Mouse (Mus musculus) midbrain, embryonic 16.5 days (tissue): Measurements from ENCODE around the gene Hist1h4d. TPM values are rescaled to one million over a fixed set of nuclear protein-coding genes. Genes with fewer than 3 reads are reported as not detected.
"Not testable (repeated sequence)": the region's sequence is repeated elsewhere in the genome, so short reads cannot be mapped to it uniquely, and the experiment has no call there.

Source experiments
- ATAC-seq: fragments of 200-750 bp; cut with Nextera tagmentation; 2 replicates; pipeline ENCODE4 v1.8.0; 2017; ENCODE audit warnings: moderate TSS enrichment
- H3K27ac ChIP-seq: fragments of 300-500 bp; sonication (generic); 2 replicates; pipeline ENCODE4 v1.5.1; 2014; ENCODE audit warnings: mild to moderate bottlenecking, low read length, mixed read lengths
- H3K27me3 ChIP-seq: fragments of 300-500 bp; sonication (generic); 2 replicates; pipeline ENCODE4 v1.6.1; 2014; ENCODE audit warnings: low read depth, low read length, mixed read lengths; ENCODE audit not compliant: control insufficient read depth, insufficient read depth
- H3K36me3 ChIP-seq: fragments of 300-500 bp; sonication (generic); 2 replicates; pipeline ENCODE4 v1.6.1; 2014; ENCODE audit warnings: mild to moderate bottlenecking, low read length, moderate library complexity, mixed read lengths; ENCODE audit not compliant: control insufficient read depth, insufficient read depth
- H3K4me1 ChIP-seq: fragments of 300-500 bp; sonication (generic); 2 replicates; pipeline ENCODE4 v1.6.1; 2014; ENCODE audit warnings: mild to moderate bottlenecking, low read length, mixed read lengths; ENCODE audit not compliant: control insufficient read depth, insufficient read depth
- H3K4me2 ChIP-seq: fragments of 300-500 bp; sonication (generic); 2 replicates; pipeline ENCODE4 v1.6.1; 2014; ENCODE audit warnings: mild to moderate bottlenecking, low read length, mixed read lengths
- H3K4me3 ChIP-seq: fragments of 300-500 bp; sonication (generic); 2 replicates; pipeline ENCODE4 v1.5.1; 2014; ENCODE audit warnings: low read depth, mild to moderate bottlenecking, low read length, moderate library complexity, mixed read lengths
- H3K9ac ChIP-seq: fragments of 300-500 bp; sonication (generic); 2 replicates; pipeline ENCODE4 v1.6.1; 2014; ENCODE audit warnings: low read depth, low read length, mixed read lengths
- H3K9me3 ChIP-seq: fragments of 300-500 bp; sonication (generic); replicated peaks from 2 replicates; pipeline ENCODE4 v1.6.1; 2014; ENCODE audit warnings: mild to moderate bottlenecking, low read length, mixed read lengths; ENCODE audit not compliant: control insufficient read depth, poor library complexity, severe bottlenecking
- WGBS: fragments of 180-500 bp; shearing (Covaris S2); extraction: QIAGEN DNeasy Blood & Tissue Kit; methylation state at CpG from one replicate; pipeline ENCODE4 v1.1.7; 2014; 5-methylcytosine and 5-hydroxymethylcytosine counted together
- polyA plus RNA-seq: library from polyadenylated mRNA; unstranded; fragments of >200 nt; fragmentation: Nextera tagmentation; extraction: Ambion mirVana; gene quantifications from 2 replicates; pipeline ENCODE4 v1.2.1, GENCODE M21; 2015

The Hist1h4d gene
- polyA plus RNA-seq, 1 experiment from 2014 or later: 21.8 TPM

DNA sequence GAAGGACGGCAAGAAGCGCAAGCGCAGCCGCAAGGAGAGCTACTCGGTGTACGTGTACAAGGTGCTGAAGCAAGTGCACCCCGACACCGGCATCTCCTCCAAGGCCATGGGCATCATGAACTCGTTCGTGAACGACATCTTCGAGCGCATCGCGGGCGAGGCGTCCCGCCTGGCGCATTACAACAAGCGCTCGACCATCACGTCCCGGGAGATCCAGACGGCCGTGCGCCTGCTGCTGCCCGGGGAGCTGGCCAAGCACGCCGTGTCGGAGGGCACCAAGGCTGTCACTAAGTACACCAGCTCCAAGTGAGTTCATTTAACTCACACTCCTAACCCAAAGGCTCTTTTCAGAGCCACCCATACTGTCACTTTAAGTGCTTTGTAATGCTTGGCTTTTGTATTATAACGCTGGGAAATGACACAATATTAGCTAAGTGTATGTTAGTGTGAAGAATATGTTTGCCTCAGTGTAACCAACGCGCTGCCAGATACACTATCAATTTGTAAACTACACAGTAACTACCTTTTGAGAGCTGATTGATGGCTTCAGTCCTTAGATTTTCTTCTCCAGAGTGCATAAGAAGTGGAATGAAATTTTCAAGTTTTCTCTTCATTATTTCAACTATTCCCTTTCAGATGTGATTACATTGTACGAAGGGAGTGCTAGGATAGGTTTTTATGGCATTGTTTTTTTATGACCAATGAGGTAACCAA is 9.7 kb upstream of the Hist1h4d start:
- H3K4me1 ChIP-seq: peaks cover 29% of the 10 kb centered on the region
- H3K4me3 ChIP-seq: peak overlapping the region; percentile 43
- H3K4me2 ChIP-seq: peak overlapping the region; percentile 73
- not testable (repeated sequence) for ATAC-seq, H3K36me3 ChIP-seq, H3K9me3 ChIP-seq, H3K27me3 ChIP-seq
- peak overlapping the region; percentile 60 for H3K9ac ChIP-seq
- 0% methylated on average over 12 of the region's 34 CpGs for WGBS
- peak overlapping the region; percentile 93 for H3K27ac ChIP-seq

- peak overlapping the region; percentile 93 for H3K27ac ChIP-seq
- WGBS: 42% methylated on average over 2 of the region's 2 CpGs
- H3K36me3 ChIP-seq: no peaks in the 10 kb centered on the region
- H3K4me2 ChIP-seq: peak overlapping the region; percentile 73
- H3K4me3 ChIP-seq: peak overlapping the region; percentile 43
- H3K9me3 ChIP-seq: no peaks in the 10 kb centered on the region
- no peak for ATAC-seq
- H3K9ac ChIP-seq: peak overlapping the region; percentile 60; the same call in 1 of the 2 replicates
- H3K27me3 ChIP-seq: no peaks in the 10 kb centered on the region
- H3K4me1 ChIP-seq: peaks cover 30% of the 10 kb centered on the region
Observed at GRCm38 (mm10) chr13:23572218-23573033, 9.0 kb upstream of the Hist1h4d start.

- H3K4me2 ChIP-seq: peak overlapping the region; percentile 73
- not testable (repeated sequence) for H3K27me3 ChIP-seq, H3K9me3 ChIP-seq, ATAC-seq, H3K36me3 ChIP-seq
- H3K27ac ChIP-seq: peak overlapping the region; percentile 78
- 0 out of 2 replicates have a peak overlapping the region, but pooled peaks have one; percentile 25 for H3K9ac ChIP-seq
- peak overlapping the region; percentile 33 for H3K4me3 ChIP-seq
- H3K4me1 ChIP-seq: peaks cover 30% of the 10 kb centered on the region
- 10% methylated on average over 18 of the region's 20 CpGs for WGBS
Observed at GRCm38 (mm10) chr13:23573034-23573897, 8.1 kb upstream of the Hist1h4d start.

DNA sequence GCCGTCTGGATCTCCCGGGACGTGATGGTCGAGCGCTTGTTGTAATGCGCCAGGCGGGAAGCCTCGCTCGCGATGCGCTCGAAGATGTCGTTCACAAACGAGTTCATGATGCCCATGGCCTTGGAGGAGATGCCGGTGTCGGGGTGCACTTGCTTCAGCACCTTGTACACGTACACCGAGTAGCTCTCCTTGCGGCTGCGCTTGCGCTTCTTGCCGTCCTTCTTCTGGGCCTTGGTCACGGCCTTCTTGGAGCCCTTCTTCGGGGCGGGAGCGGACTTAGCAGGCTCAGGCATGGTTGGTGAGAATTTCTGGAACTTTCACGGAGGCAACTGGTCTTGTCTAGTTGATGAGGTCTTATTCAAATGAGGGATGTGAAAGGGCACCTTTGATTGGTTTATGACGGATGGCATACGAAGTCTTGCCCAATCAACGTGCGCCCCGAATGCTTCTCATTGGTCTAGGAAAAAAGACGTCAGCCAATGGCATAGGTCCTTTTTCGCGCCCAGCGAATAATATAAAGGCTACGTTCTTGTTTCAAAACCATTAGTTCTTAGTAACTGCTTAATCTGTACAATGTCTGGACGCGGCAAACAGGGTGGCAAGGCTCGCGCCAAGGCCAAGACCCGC is 7.4 kb upstream of the Hist1h4d start, which contains the start of the genes Hist1h2bf and Hist1h2ad:
Gene Hist1h2bf, minus strand, starts transcription at position 299 of the 627 bp plus-strand sequence.
Gene Hist1h2ad, plus strand, starts transcription at position 484 of the 627 bp plus-strand sequence.
- H3K4me1 ChIP-seq: peaks cover 30% of the 10 kb centered on the region
- H3K4me2 ChIP-seq: peak within 1 kb of the TSS; percentile 78
- not testable (repeated sequence) for H3K9me3 ChIP-seq, H3K27me3 ChIP-seq, H3K36me3 ChIP-seq
- H3K27ac ChIP-seq: peak within 1 kb of the TSS; percentile 81
- H3K4me3 ChIP-seq: peak within 1 kb of the TSS; percentile 33
- under 1% methylated on average over 33 of the region's 42 CpGs for WGBS
- peak within 1 kb of the TSS; percentile 25; the same call in 1 of the 2 replicates for H3K9ac ChIP-seq
- ATAC-seq: peak; percentile 91

DNA sequence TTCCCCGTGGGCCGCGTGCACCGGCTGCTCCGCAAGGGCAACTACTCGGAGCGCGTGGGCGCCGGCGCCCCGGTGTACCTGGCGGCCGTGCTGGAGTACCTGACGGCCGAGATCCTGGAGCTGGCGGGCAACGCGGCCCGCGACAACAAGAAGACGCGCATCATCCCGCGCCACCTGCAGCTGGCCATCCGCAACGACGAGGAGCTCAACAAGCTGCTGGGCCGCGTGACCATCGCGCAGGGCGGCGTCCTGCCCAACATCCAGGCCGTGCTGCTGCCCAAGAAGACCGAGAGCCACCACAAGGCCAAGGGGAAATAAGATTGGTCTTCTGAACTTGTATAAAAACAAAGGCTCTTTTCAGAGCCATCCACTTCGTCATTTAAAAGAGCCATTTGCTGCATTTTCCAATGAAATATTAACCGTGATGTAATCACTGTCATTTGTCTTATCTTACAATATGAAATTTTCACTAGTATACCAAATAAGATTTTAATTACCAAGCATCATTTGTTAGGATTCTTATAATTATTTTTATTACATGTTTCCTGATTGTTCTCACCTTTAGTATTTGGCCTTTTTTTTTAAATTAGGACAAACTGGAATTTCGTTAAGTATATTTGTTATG is 6.7 kb upstream of the Hist1h4d start:
- Histone ChIP-seq H3K4me3 (peak overlapping the region; percentile 33), H3K4me2 (peak overlapping the region; percentile 73), H3K4me1 (peaks cover 30% of the 10 kb centered on the region), H3K27ac (peak overlapping the region; percentile 81)
- H3K9me3 ChIP-seq, ATAC-seq, H3K9ac ChIP-seq, H3K36me3 ChIP-seq, H3K27me3 ChIP-seq: not testable (repeated sequence)
- WGBS: 2% methylated on average over 5 of the region's 39 CpGs

- H3K4me1 ChIP-seq: peaks cover 26% of the 10 kb centered on the region
- no peaks in the 10 kb centered on the region for H3K9me3 ChIP-seq
- no peaks in the 10 kb centered on the region for H3K36me3 ChIP-seq
- WGBS: under 1% methylated on average over 18 of the region's 18 CpGs
- H3K4me3 ChIP-seq: peak within 1 kb of the TSS; percentile 40
- peak within 1 kb of the TSS; percentile 78 for H3K4me2 ChIP-seq
- H3K27me3 ChIP-seq: no peaks in the 10 kb centered on the region
- ATAC-seq: peak; percentile 51
- H3K27ac ChIP-seq: peak within 1 kb of the TSS; percentile 81
- peak within 1 kb of the TSS; percentile 60 for H3K9ac ChIP-seq
Observed at GRCm38 (mm10) chr13:23575271-23575851, 6.0 kb upstream of the Hist1h4d start, which contains the start of gene Hist1h3d. TSS of gene Hist1h3d (plus strand) at chr13:23575763.

DNA sequence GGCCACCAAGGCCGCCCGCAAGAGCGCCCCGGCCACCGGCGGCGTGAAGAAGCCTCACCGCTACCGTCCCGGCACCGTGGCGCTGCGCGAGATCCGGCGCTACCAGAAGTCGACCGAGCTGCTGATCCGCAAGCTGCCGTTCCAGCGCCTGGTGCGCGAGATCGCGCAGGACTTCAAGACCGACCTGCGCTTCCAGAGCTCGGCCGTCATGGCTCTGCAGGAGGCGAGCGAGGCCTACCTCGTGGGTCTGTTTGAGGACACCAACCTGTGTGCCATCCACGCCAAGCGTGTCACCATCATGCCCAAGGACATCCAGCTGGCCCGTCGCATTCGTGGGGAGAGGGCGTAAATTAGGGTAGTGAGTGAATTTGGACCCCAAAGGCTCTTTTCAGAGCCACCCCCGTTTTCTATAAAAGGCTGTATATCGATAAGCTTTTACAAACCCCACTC is 5.5 kb upstream of the Hist1h4d start:
- Histone ChIP-seq H3K9ac (peak overlapping the region; percentile 60), H3K4me2 (peak overlapping the region; percentile 78), H3K27ac (peak overlapping the region; percentile 75), H3K4me1 (peaks cover 25% of the 10 kb centered on the region), H3K4me3 (peak overlapping the region; percentile 40)
- not testable (repeated sequence) for ATAC-seq, H3K9me3 ChIP-seq, H3K36me3 ChIP-seq, H3K27me3 ChIP-seq
- WGBS: 0% methylated on average over 9 of the region's 40 CpGs
